Mouse (Mus musculus) embryo, embryonic 9.5 days (tissue): Measurements from ENCODE around the gene Snx25.

Experiments
- DNase-seq: peaks from one replicate; pipeline ENCODE4 v3.0.0-alpha.2; 2017; ENCODE audit errors: extremely low spot score

The Snx25 gene

GRCm38 (mm10) chr8:46152064-46153031 is at the start of gene Snx25:
Gene Snx25, minus strand, starts transcription at chr8:46152159.
- DNase-seq: peak; percentile 88

GRCm38 (mm10) chr8:46197673-46198072 is 45.7 kb upstream of the Snx25 start:
- DNase-seq: no peak

GRCm38 (mm10) chr8:46196877-46197276 is 44.9 kb upstream of the Snx25 start:
- DNase-seq: no peak

- DNase-seq: no peak
Observed at GRCm38 (mm10) chr8:46193100-46193499, 41.1 kb upstream of the Snx25 start.

GRCm38 (mm10) chr8:46185361-46185760 is 33.4 kb upstream of the Snx25 start:
- peak; percentile 46 for DNase-seq

- DNase-seq: no peak
Observed at GRCm38 (mm10) chr8:46180136-46180535, 28.2 kb upstream of the Snx25 start.

GRCm38 (mm10) chr8:46173651-46174050 is 21.7 kb upstream of the Snx25 start:
- DNase-seq: no peak

GRCm38 (mm10) chr8:46163870-46164190 is 11.9 kb upstream of the Snx25 start:
- no peak for DNase-seq

- peak; percentile 95 for DNase-seq
Observed at GRCm38 (mm10) chr8:46162953-46163869, 11.3 kb upstream of the Snx25 start.

- DNase-seq: no peak
Observed at GRCm38 (mm10) chr8:46153042-46153441, 1.1 kb upstream of the Snx25 start.

- peak; percentile 61 for DNase-seq
Observed at GRCm38 (mm10) chr8:46151202-46152062, 527 bp downstream of the Snx25 start, which contains the start of gene Cfap97. Gene Cfap97, plus strand, starts transcription at chr8:46151771.

- DNase-seq: no peak
Observed at GRCm38 (mm10) chr8:46149782-46150181, 2.2 kb downstream of the Snx25 start.

GRCm38 (mm10) chr8:46149306-46149705 is 2.7 kb downstream of the Snx25 start:
- no peak for DNase-seq

- no peak for DNase-seq
Observed at GRCm38 (mm10) chr8:46146173-46146572, 5.8 kb downstream of the Snx25 start.

GRCm38 (mm10) chr8:46143924-46144323 is 8.0 kb downstream of the Snx25 start:
- no peak for DNase-seq

- DNase-seq: no peak
Observed at GRCm38 (mm10) chr8:46143470-46143869, 8.5 kb downstream of the Snx25 start.

GRCm38 (mm10) chr8:46142498-46143081 is 9.4 kb downstream of the Snx25 start:
- DNase-seq: no peak

- DNase-seq: no peak
Observed at GRCm38 (mm10) chr8:46141688-46142087, 10.3 kb downstream of the Snx25 start.

- no peak for DNase-seq
Observed at GRCm38 (mm10) chr8:46140376-46141120, 11.4 kb downstream of the Snx25 start.

GRCm38 (mm10) chr8:46137843-46138596 is 13.9 kb downstream of the Snx25 start:
- no peak for DNase-seq
